Mouse (Mus musculus) bone marrow macrophage, adult 2 months (primary cell): ENCODE results near the gene Rnf138rt1. TPM values are rescaled to one million over a fixed set of nuclear protein-coding genes. Genes with fewer than 3 reads are reported as not detected.

Source experiments
- H3K27ac ChIP-seq: 2 replicates; pipeline ENCODE4 v1.5.1; 2012; ENCODE audit warnings: low read depth, low read length; ENCODE audit not compliant: insufficient read depth
- H3K4me1 ChIP-seq: 2 replicates; pipeline ENCODE4 v1.6.1; 2012; ENCODE audit warnings: low read length; ENCODE audit not compliant: control insufficient read depth, insufficient read depth
- H3K4me3 ChIP-seq: 2 replicates; pipeline ENCODE4 v1.5.1; 2012; ENCODE audit warnings: mild to moderate bottlenecking, low read length, moderate library complexity; ENCODE audit not compliant: insufficient read depth
- CTCF ChIP-seq: IDR thresholded peaks from 2 replicates; pipeline ENCODE4 v1.5.1; 2012; ENCODE audit warnings: low read depth, mild to moderate bottlenecking, low read length, moderate library complexity
- POLR2A ChIP-seq: IDR thresholded peaks from 2 replicates; pipeline ENCODE4 v1.6.1; 2012; ENCODE audit warnings: mild to moderate bottlenecking, low read depth, low read length, borderline replicate concordance
- polyA plus RNA-seq: library from polyadenylated mRNA; stranded (reverse); fragments of >200 nt; gene quantifications from 2 replicates; pipeline ENCODE4 v1.2.4, GENCODE M21; 2012; ENCODE audit not compliant: missing spikeins, insufficient read depth, insufficient read length

Rnf138rt1 gene
- polyA plus RNA-seq: not detected in 2 replicates

- peak within 1 kb of the TSS; percentile 54 for H3K4me3 ChIP-seq
- peaks cover 5% of the 10 kb centered on the region for H3K4me1 ChIP-seq
- H3K27ac ChIP-seq: no peak within 1 kb of the TSS
- TF ChIP-seq CTCF (no peak), POLR2A (no peak)
These were observed at the start of gene Rnf138rt1 for GRCm38 (mm10) chrX:163760617-163761434. Gene Rnf138rt1 (minus strand): TSS chrX:163761329.

GRCm38 (mm10) chrX:163807270-163807669 is 46.1 kb upstream of the Rnf138rt1 start:
- no peak for TF ChIP-seq CTCF
- TF ChIP-seq POLR2A: no peak
- Histone ChIP-seq H3K27ac (no peak overlapping the region), H3K4me1 (no peaks in the 10 kb centered on the region)

GRCm38 (mm10) chrX:163766290-163766689 is 5.2 kb upstream of the Rnf138rt1 start:
- Histone ChIP-seq H3K4me3 (no peak overlapping the region), H3K4me1 (peaks cover 2% of the 10 kb centered on the region; the same call in 1 of the 2 replicates), H3K27ac (no peak overlapping the region)
- TF ChIP-seq CTCF: no peak
- no peak for TF ChIP-seq POLR2A

More at GRCm38 (mm10) chrX:163807270-163807669, 46.1 kb upstream of the Rnf138rt1 start:
- no peak overlapping the region for H3K4me3 ChIP-seq

GRCm38 (mm10) chrX:163761435-163761828 is 303 bp upstream of the Rnf138rt1 start:
- Histone ChIP-seq H3K4me3 (peak overlapping the region; percentile 54), H3K27ac (no peak overlapping the region), H3K4me1 (peaks cover 5% of the 10 kb centered on the region)

GRCm38 (mm10) chrX:163745996-163746395 is 15.1 kb downstream of the Rnf138rt1 start:
- Histone ChIP-seq H3K4me3 (no peak overlapping the region), H3K4me1 (peaks cover 15% of the 10 kb centered on the region), H3K27ac (no peak overlapping the region)
- no peak for TF ChIP-seq CTCF
- TF ChIP-seq POLR2A: no peak

More at GRCm38 (mm10) chrX:163761435-163761828, 303 bp upstream of the Rnf138rt1 start:
- TF ChIP-seq POLR2A (no peak), CTCF (no peak)

GRCm38 (mm10) chrX:163743896-163744295 is 17.2 kb downstream of the Rnf138rt1 start:
- TF ChIP-seq CTCF: no peak
- TF ChIP-seq POLR2A: no peak
- Histone ChIP-seq H3K27ac (peak overlapping the region; percentile 51), H3K4me1 (peaks cover 15% of the 10 kb centered on the region), H3K4me3 (no peak overlapping the region)

- H3K4me3 ChIP-seq: no peak overlapping the region
- no peak overlapping the region for H3K27ac ChIP-seq
- TF ChIP-seq POLR2A: no peak
- no peak for TF ChIP-seq CTCF
- peaks cover 6% of the 10 kb centered on the region for H3K4me1 ChIP-seq
These were observed 22.2 kb downstream of the Rnf138rt1 start for GRCm38 (mm10) chrX:163738904-163739303.

GRCm38 (mm10) chrX:163734145-163734544 is 27.0 kb downstream of the Rnf138rt1 start:
- Histone ChIP-seq H3K27ac (no peak overlapping the region), H3K4me1 (no peaks in the 10 kb centered on the region), H3K4me3 (no peak overlapping the region)
- TF ChIP-seq POLR2A: no peak
- TF ChIP-seq CTCF: no peak

GRCm38 (mm10) chrX:163723630-163724029 is 37.5 kb downstream of the Rnf138rt1 start:
- TF ChIP-seq POLR2A (no peak), CTCF (no peak)
- peaks cover 12% of the 10 kb centered on the region for H3K4me1 ChIP-seq
- no peak overlapping the region for H3K4me3 ChIP-seq
- peak overlapping the region; percentile 50 for H3K27ac ChIP-seq

GRCm38 (mm10) chrX:163722785-163723577 is 38.1 kb downstream of the Rnf138rt1 start:
- peak overlapping the region; percentile 50 for H3K27ac ChIP-seq
- H3K4me1 ChIP-seq: peaks cover 12% of the 10 kb centered on the region
- TF ChIP-seq CTCF (no peak), POLR2A (no peak)
- H3K4me3 ChIP-seq: no peak overlapping the region

- Histone ChIP-seq H3K4me1 (peaks cover 12% of the 10 kb centered on the region), H3K27ac (no peak overlapping the region), H3K4me3 (no peak overlapping the region)
- no peak for TF ChIP-seq POLR2A
- no peak for TF ChIP-seq CTCF
These were observed 40.5 kb downstream of the Rnf138rt1 start for GRCm38 (mm10) chrX:163720597-163720996.

Other genes with a start within 250 kb of the Rnf138rt1 start
- gene Grpr, start 211.7 kb downstream of the Rnf138rt1 start, polyA plus RNA-seq: not detected in 2 replicates
- gene Ap1s2, start 147.7 kb upstream of the Rnf138rt1 start, polyA plus RNA-seq: 241 and 251 TPM in 2 replicates
- 36.3 and 52.5 TPM in 2 replicates for gene Zrsr2, start 197.3 kb upstream of the Rnf138rt1 start, polyA plus RNA-seq